Mouse (Mus musculus): ENCODE data around the gene Ptprd. TPM values are rescaled to one million over a fixed set of nuclear protein-coding genes. Genes with fewer than 3 reads are reported as not detected.

Ptprd gene
- polyA plus RNA-seq, 1 experiment from 2014 or later: 10.4 TPM

DNA sequence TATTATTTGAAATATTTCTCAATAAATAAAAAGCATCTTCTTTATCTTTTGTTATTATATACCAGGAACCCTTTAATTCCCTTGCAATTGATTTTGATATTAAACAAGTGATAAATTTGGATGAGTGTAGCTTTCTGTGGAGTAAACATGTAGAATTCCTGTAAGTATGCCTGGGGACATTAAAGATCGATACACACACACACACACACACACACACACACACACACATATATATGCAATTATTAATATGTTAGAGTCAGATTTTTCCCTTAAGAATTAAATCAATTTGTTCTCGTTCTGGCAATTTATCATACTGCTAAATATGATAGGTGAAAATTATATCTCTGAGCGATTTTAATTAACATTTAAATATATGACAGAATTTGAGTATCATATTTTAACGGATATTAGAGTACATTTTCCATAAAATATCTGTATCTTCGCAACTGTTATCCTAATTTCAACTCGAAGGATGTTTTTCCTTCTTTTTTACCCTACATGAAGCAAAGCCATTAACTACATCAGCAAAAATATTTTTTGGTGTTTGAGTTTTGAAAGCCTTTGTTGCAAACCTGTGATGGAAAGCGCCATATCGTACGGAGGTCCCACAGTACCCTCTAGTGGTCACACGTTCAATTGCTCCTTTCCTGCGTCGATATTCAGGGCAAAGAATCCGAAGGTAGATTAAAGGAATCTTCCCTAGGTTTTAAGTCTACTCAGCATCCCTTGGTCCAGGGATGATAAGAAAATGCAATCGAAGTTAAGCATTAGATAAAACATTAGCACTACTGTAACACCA lies 653.2 kb downstream of the Ptprd start:
- 17% methylated on average over 14 of the region's 14 CpGs for WGBS
- no peak for ATAC-seq (ENCODE audit: extremely low read depth, insufficient number of reproducible peaks, low FRiP score, low TSS enrichment)
- no peak overlapping the region for H3K4me2 ChIP-seq
- H3K4me1 ChIP-seq: no peaks in the 10 kb centered on the region
- H3K9me3 ChIP-seq: no peaks in the 10 kb centered on the region
- no peaks in the 10 kb centered on the region for H3K36me3 ChIP-seq
- H3K4me3 ChIP-seq: no peak overlapping the region
- no peak overlapping the region for H3K9ac ChIP-seq
- no peaks in the 10 kb centered on the region for H3K27me3 ChIP-seq (replicated peaks)
- H3K27ac ChIP-seq (replicated peaks): no peak overlapping the region

DNA sequence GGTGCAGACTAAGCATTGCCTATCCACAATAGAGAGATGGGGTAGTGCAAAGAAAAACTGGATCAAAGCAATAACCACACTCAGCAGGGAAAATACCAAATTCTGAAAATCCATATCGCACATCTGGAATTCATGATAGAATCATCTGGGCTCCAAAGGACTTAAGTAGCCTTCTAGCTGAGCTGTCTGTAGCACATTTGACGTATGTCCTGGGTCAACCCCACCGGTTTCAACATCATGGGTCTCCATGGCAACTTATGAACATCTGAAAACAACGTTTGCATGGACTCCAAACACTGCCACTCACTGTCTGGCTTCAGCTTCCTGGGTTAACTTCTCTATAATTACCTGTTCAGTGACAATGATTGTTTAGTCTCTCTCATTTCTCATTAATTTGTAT lies 655.9 kb downstream of the Ptprd start:
- no peak for ATAC-seq (ENCODE audit: extremely low read depth, insufficient number of reproducible peaks, low FRiP score, low TSS enrichment)
- H3K9me3 ChIP-seq: no peaks in the 10 kb centered on the region
- no peak overlapping the region for H3K27ac ChIP-seq (replicated peaks)
- no peaks in the 10 kb centered on the region for H3K36me3 ChIP-seq
- H3K9ac ChIP-seq: no peak overlapping the region
- H3K4me1 ChIP-seq: no peaks in the 10 kb centered on the region
- no peak overlapping the region for H3K4me3 ChIP-seq
- H3K27me3 ChIP-seq (replicated peaks): no peaks in the 10 kb centered on the region
- H3K4me2 ChIP-seq: no peak overlapping the region
- WGBS: 62% methylated on average over 4 of the region's 4 CpGs

- no peaks in the 10 kb centered on the region for H3K9me3 ChIP-seq
- H3K9ac ChIP-seq: no peak overlapping the region
- no peak for ATAC-seq (ENCODE audit: extremely low read depth, insufficient number of reproducible peaks, low FRiP score, low TSS enrichment)
- H3K4me3 ChIP-seq: no peak overlapping the region
- no peaks in the 10 kb centered on the region for H3K4me1 ChIP-seq
- no peak overlapping the region for H3K27ac ChIP-seq (replicated peaks)
- WGBS: 70% methylated on average over 4 of the region's 4 CpGs
- no peaks in the 10 kb centered on the region for H3K36me3 ChIP-seq
- no peaks in the 10 kb centered on the region for H3K27me3 ChIP-seq (replicated peaks)
- H3K4me2 ChIP-seq: no peak overlapping the region
Measured at GRCm38 (mm10) chr4:77537843-77538242, 673.9 kb downstream of the Ptprd start.

- Histone ChIP-seq H3K4me2 (no peak overlapping the region), H3K9ac (no peak overlapping the region), H3K36me3 (no peaks in the 10 kb centered on the region), H3K27ac (replicated peaks) (no peak overlapping the region), H3K4me1 (no peaks in the 10 kb centered on the region), H3K4me3 (no peak overlapping the region), H3K27me3 (replicated peaks) (no peaks in the 10 kb centered on the region), H3K9me3 (no peaks in the 10 kb centered on the region)
- ATAC-seq (ENCODE audit: extremely low read depth, insufficient number of reproducible peaks, low FRiP score, low TSS enrichment): no peak
- WGBS: 65% methylated on average over 5 of the region's 5 CpGs
Measured at GRCm38 (mm10) chr4:77537336-77537735, 674.4 kb downstream of the Ptprd start.

- Histone ChIP-seq H3K36me3 (no peaks in the 10 kb centered on the region), H3K9ac (no peak overlapping the region), H3K4me3 (no peak overlapping the region), H3K4me2 (no peak overlapping the region), H3K27ac (replicated peaks) (no peak overlapping the region), H3K4me1 (no peaks in the 10 kb centered on the region), H3K27me3 (replicated peaks) (no peaks in the 10 kb centered on the region), H3K9me3 (no peaks in the 10 kb centered on the region)
- WGBS: 78% methylated on average over 6 of the region's 6 CpGs
- ATAC-seq (ENCODE audit: extremely low read depth, insufficient number of reproducible peaks, low FRiP score, low TSS enrichment): no peak
Measured at GRCm38 (mm10) chr4:77535601-77536000, 676.2 kb downstream of the Ptprd start.

GRCm38 (mm10) chr4:77534553-77534952 lies 677.2 kb downstream of the Ptprd start:
- Histone ChIP-seq H3K27ac (replicated peaks) (no peak overlapping the region), H3K9me3 (no peaks in the 10 kb centered on the region), H3K9ac (no peak overlapping the region), H3K4me1 (no peaks in the 10 kb centered on the region), H3K4me2 (no peak overlapping the region), H3K27me3 (replicated peaks) (no peaks in the 10 kb centered on the region), H3K36me3 (no peaks in the 10 kb centered on the region), H3K4me3 (no peak overlapping the region)
- ATAC-seq (ENCODE audit: extremely low read depth, insufficient number of reproducible peaks, low FRiP score, low TSS enrichment): no peak
- WGBS: 76% methylated on average over 4 of the region's 4 CpGs

DNA sequence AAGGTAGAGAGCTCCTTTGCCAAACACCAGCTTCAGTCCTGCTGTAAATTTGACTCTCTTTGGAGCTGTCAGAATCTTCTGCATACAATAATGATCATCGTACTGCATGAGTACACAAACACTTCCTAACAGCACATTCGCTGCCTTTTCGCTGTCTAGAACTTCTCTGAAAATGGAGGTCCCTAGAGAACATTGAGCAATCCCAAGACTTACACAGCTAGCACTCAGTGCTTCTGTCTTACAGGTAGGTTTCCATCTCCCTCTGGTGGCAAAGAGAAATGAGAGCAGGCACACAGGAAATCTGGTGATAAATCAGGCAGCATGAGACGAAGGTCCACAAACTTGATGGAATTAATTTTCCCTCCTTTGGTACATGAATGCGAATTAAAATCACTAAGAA lies 692.6 kb downstream of the Ptprd start:
- no peak for ATAC-seq (ENCODE audit: extremely low read depth, insufficient number of reproducible peaks, low FRiP score, low TSS enrichment)
- Histone ChIP-seq H3K4me1 (no peaks in the 10 kb centered on the region), H3K36me3 (no peaks in the 10 kb centered on the region), H3K4me3 (no peak overlapping the region), H3K9me3 (no peaks in the 10 kb centered on the region), H3K4me2 (peak overlapping the region; percentile 25; the same call in 1 of the 2 replicates), H3K27ac (replicated peaks) (no peak overlapping the region), H3K27me3 (replicated peaks) (no peaks in the 10 kb centered on the region), H3K9ac (no peak overlapping the region)
- 40% methylated on average over 5 of the region's 5 CpGs for WGBS

DNA sequence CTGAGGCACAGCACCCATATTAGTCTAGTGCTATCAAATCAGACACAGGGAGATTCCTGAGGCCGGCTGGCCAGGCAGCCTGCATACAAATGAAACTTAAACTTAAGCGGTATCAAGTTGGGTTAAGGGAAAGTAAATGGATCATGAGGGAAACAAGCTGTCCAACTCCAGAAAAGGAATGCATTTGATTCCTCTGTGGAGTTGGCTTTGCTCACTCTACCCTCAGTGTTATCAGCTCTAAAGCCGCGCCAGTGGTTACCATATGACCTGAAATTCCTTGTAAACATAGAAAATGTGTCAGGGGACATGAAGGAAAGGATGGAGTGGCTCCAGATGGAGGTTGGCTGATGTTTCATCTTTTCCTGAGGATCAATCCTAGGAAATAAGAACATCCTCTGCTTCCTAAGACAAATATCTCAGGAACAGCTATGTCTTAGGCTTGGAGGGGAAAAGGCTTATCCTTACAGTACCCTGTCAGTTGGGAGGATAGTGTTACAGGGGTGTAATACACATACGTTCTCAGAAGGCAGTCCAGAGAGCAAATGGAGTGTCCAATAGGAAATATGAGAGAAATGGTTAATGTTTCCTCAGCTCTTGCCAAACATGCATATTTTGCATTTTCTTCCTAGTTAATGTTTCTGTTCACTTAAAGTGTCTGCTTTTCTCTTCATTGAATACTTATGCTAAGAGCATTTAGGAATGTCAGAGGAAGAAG lies 697.7 kb downstream of the Ptprd start:
- no peak overlapping the region for H3K4me3 ChIP-seq
- no peaks in the 10 kb centered on the region for H3K27me3 ChIP-seq (replicated peaks)
- H3K27ac ChIP-seq (replicated peaks): no peak overlapping the region
- no peak overlapping the region for H3K9ac ChIP-seq
- no peaks in the 10 kb centered on the region for H3K9me3 ChIP-seq
- no peak overlapping the region for H3K4me2 ChIP-seq
- H3K36me3 ChIP-seq: no peaks in the 10 kb centered on the region
- 31% methylated on average over 5 of the region's 5 CpGs for WGBS
- ATAC-seq (ENCODE audit: extremely low read depth, insufficient number of reproducible peaks, low FRiP score, low TSS enrichment): no peak
- H3K4me1 ChIP-seq: 0 out of 2 replicates have a peak, but pooled peaks cover 2% of the 10 kb centered on the region

- 0 out of 2 replicates have a peak, but pooled peaks cover 2% of the 10 kb centered on the region for H3K4me1 ChIP-seq
- no peak overlapping the region for H3K4me3 ChIP-seq
- H3K9ac ChIP-seq: no peak overlapping the region
- ATAC-seq (ENCODE audit: extremely low read depth, insufficient number of reproducible peaks, low FRiP score, low TSS enrichment): no peak
- H3K27ac ChIP-seq (replicated peaks): no peak overlapping the region
- 73% methylated on average over 3 of the region's 3 CpGs for WGBS
- H3K36me3 ChIP-seq: no peaks in the 10 kb centered on the region
- no peaks in the 10 kb centered on the region for H3K9me3 ChIP-seq
- no peaks in the 10 kb centered on the region for H3K27me3 ChIP-seq (replicated peaks)
- no peak overlapping the region for H3K4me2 ChIP-seq
Measured at GRCm38 (mm10) chr4:77513041-77513440, 698.7 kb downstream of the Ptprd start.

- Histone ChIP-seq H3K4me3 (no peak overlapping the region), H3K27ac (replicated peaks) (no peak overlapping the region), H3K4me2 (no peak overlapping the region), H3K9ac (no peak overlapping the region), H3K36me3 (no peaks in the 10 kb centered on the region), H3K27me3 (replicated peaks) (no peaks in the 10 kb centered on the region), H3K4me1 (no peaks in the 10 kb centered on the region), H3K9me3 (no peaks in the 10 kb centered on the region)
- ATAC-seq (ENCODE audit: extremely low read depth, insufficient number of reproducible peaks, low FRiP score, low TSS enrichment): no peak
- WGBS: 68% methylated on average over 7 of the region's 7 CpGs
Measured at GRCm38 (mm10) chr4:77454049-77454448, 757.7 kb downstream of the Ptprd start.

DNA sequence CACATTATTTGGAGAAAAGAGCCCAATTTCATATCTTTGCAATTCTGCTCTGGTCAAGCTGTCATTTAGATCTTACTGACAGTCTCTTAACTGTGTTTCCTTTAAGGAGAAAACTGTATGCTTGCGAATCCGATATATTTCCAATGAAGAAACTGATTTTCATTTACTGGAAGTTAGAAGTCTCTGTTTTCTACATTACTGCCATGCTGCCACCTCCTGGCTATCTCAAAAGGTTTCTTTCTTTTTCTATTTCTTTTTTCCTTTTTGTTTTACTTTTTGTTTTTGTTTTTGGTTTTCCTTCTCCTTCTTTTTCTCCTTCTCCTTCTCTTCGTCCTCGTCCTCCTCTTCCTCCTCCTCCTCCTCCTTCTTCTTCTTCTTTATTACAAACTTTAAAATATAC lies 812.6 kb downstream of the Ptprd start:
- H3K36me3 ChIP-seq: no peaks in the 10 kb centered on the region
- no peak overlapping the region for H3K27ac ChIP-seq (replicated peaks)
- H3K4me3 ChIP-seq: no peak overlapping the region
- no peak overlapping the region for H3K9ac ChIP-seq
- no peak for ATAC-seq (ENCODE audit: extremely low read depth, insufficient number of reproducible peaks, low FRiP score, low TSS enrichment)
- no peaks in the 10 kb centered on the region for H3K9me3 ChIP-seq
- WGBS: 74% methylated on average over 4 of the region's 4 CpGs
- no peaks in the 10 kb centered on the region for H3K4me1 ChIP-seq
- no peaks in the 10 kb centered on the region for H3K27me3 ChIP-seq (replicated peaks)
- no peak overlapping the region for H3K4me2 ChIP-seq

DNA sequence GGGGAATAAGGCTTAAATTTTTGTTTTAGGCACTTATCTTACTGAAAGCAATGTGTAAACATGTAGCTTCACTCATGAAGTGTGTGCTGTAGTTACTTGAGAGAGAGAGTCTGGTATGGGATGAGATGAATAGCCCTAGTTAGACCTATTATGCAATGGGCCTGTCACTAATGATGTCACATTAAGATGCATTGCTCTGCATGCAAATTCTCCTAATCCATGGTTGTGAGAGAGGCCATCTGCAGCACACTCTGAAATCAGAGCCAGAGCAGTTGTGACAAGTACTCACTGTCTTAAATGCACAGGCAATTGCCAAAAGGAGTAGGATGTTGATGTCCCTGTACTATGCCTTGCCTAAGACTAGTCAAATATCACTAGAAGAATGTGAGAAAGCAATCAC lies 850.0 kb downstream of the Ptprd start:
- no peak overlapping the region for H3K4me3 ChIP-seq
- no peak overlapping the region for H3K4me2 ChIP-seq
- H3K27ac ChIP-seq (replicated peaks): no peak overlapping the region
- no peaks in the 10 kb centered on the region for H3K4me1 ChIP-seq
- no peaks in the 10 kb centered on the region for H3K36me3 ChIP-seq
- H3K9me3 ChIP-seq: no peaks in the 10 kb centered on the region
- H3K9ac ChIP-seq: no peak overlapping the region
- no peaks in the 10 kb centered on the region for H3K27me3 ChIP-seq (replicated peaks)
- ATAC-seq (ENCODE audit: extremely low read depth, insufficient number of reproducible peaks, low FRiP score, low TSS enrichment): no peak
